Mouse (Mus musculus) spleen, postnatal 4 days (tissue): ENCODE data around the gene Cfap157.

Source experiments
- DNase-seq, 2 experiments: peaks; one replicate each; pipeline ENCODE4 v3.0.0; 2022; ENCODE audit warnings: low spot score in 2 of 2

Gene Cfap157

DNA sequence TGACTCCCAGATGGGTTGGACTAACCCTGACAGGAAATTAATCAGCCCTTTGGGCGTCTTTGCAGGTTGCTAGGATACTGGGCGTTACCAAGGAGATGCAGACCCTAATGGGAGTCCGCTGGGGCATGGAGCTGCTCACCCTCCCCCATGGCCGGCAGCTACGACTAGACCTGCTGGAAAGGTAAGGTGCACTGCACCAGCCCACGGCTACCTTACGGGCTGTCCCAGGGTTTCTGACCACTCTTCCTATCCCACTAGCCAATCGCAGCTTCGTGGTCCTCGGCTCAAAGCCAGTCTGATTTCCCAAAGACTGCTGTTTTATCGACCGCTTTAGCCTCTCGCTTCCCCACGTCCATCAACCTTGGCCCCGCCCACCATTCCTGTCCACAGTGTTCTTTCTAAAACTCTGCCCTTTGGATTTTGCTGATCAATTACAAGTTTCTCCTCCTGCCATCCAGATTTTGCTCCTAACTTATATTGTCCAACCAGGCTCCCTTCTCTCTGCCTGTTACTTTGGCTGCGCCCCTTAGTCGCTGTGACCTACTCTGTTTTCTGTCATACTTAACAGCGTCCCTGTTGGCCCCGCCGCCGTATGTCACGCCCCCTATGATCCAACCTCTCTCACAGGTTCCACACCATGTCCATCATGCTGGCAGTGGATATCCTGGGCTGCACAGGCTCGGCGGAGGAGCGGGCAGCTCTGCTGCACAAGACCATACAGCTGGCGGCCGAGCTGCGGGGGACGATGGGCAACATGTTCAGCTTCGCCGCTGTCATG, 33.2 kb downstream of the Cfap157 start:
- DNase-seq, result no peak

DNA sequence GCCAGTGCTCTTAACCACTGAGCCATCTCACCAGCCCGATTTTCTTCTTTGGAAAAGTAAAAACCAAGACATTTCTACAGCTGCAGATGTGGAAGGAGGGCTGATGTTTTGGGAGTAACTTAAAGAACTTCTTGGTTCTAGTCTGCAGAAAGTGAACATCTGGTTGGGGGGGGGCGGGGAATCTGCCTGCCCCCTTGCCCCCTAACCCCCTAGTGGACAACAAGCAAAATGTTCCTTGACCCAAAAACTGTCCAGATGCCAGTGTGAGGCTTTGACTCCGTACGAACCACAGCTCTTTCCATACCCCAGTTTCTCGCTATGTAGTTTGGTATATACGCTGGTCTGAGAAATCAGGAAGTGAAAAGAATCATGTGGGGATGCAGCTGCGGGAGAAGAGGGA, 34.0 kb downstream of the Cfap157 start:
- no peak for DNase-seq

DNA sequence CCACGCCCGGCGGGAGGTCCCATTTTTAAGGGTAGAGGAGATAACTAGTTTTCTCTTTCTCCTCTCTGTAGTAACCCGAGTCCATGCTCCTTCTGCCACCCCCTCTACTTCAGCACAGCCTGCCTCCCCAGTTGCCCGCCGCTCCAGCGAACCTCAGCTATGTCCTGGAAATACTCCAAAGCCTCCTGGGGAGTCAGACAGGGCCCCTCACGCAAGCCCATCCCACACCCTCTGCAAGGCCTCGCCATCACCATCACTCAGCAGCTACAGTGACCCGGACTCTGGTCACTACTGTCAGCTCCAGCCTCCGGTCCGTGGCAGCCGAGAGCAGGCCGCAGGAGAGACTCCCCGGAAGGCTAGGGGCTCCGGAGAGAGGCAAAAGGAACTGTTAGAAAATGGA, 35.1 kb downstream of the Cfap157 start:
- DNase-seq, result no peak

DNA sequence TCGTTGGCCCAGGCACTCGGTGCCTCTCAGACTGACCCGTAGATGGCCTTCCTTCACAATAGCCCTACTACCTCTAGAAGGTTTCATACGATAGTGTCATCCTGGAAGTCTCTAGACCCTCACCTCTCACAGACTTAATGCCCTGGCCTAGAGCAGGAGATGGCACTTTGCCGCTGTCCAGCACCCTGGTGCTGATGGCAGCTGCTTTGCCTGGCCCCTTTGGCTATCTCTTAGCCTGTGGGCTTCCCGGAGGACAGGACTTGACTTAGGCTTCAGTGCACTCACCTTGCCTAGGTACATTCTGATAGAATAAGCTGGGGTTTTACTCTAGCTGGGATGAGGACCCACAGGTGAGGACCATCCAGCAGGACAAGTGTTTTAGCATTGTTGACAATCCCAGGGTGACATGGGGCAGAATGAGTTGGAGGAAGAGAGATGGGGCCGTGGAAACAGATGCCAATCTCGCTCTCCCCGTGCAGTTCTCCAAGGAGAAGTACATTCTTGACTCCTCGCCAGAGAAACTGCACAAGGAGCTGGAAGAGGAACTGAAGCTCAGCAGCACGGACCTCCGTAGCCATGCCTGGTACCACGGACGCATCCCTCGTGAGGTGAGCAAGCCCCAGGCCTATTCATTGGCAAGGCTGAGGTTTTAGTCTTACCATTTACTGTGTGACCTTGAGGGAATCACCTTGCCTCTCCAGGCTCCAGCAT, 39.8 kb downstream of the Cfap157 start:
- DNase-seq, result no peak

DNA sequence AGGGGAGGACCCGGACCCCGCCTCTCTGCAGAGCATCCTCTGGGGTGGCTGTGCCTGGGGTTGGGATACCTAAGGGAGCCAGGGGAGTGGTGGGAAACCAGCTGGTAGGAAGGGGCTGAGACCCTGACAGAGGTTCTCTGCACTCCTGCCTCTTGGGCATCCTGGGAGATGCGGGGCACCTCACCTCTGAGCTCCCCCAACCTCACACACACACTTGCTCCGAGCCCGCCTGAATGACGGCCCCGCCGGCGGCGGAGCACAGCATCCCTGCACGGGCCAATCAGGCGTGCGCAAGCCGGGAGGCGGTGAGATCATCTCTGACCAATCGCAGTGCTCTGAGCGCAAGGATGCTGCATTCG, 42.1 kb downstream of the Cfap157 start:
- DNase-seq, result no peak

DNA sequence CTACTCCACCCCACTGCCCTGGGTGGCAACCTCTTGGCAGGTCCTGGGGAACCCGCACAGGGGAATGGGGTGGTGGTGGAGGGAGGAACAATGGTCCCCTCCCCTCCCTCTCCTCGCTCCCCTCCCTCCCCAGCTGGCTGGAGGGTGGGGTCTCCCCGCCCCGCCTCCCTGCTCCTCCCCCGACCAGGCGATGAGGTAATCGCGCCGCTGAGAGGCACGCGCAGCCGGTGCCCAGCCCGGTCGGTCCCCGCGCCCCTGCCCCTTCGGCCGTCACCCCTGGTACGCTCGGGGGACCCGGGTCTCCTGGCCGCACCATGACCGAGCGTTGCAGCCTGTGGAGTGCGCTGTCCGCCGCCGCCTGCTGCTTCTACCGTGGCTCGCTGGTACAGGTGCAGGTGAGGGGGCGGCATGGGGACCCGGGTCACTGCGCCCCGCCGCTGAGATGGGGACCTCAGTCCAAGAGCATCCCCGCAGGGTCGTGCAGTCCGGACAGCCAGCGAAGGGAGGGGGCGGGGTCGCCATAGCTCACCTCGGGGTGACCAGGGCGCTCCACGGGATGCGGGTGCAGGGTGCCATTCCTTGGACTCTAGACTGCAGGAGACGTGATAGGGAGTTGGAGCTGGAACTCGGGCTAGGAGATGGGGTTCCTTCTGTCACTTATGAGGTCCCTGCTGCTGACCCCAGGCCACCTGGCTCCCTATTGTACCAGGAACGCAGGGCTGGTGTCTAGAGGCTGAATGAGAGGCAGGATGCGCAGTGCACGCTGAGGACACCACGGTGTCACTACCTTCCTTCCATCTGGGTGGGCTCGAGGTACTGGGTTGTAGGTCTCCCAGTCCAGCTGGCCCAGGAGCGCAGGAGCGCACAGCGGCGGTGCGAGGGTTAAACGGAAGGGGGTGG, 42.7 kb downstream of the Cfap157 start:
- DNase-seq, result no peak

DNA sequence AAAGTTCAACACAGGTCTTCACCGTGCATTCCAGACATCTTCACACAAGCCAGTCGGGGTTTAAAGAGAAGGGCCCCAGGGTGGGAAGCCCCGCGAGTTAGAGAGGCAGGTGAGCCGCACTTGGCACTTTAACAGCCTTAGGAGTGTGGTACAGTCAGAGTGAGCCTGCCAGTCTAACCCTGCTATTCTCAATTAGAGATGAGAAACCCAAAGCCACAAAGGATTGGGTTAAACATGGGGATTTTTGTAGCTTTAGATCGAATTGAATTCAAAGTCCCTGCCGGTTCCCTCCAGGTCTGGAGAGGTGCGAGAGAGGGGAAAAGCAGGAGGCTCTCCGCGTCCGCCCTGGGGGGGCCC, 43.3 kb downstream of the Cfap157 start, which contains the start of gene 6330409D20Rik:
6330409D20Rik (minus strand) TSS at position 101 of the 357 bp plus-strand sequence.
- no peak for DNase-seq

DNA sequence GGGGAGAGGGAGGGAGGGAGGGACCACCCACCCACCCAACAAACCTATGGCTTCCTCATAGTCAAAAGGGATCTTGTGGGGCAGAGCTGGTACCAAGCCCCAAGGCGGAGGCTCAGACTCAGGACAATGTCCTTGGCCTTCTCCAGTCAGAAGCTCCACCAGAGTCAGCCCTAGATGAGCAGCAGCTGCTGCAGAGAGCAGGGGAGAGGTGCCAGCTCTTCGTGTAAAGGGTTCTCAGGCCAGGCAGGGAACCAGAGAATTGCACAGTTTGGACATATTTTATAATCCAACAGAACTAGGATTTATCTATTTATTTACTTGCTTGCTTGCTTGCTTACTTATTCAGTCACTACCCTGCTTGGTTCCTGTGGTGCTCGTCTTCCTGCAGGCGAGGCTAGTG, 44.9 kb downstream of the Cfap157 start:
- DNase-seq, result no peak

DNA sequence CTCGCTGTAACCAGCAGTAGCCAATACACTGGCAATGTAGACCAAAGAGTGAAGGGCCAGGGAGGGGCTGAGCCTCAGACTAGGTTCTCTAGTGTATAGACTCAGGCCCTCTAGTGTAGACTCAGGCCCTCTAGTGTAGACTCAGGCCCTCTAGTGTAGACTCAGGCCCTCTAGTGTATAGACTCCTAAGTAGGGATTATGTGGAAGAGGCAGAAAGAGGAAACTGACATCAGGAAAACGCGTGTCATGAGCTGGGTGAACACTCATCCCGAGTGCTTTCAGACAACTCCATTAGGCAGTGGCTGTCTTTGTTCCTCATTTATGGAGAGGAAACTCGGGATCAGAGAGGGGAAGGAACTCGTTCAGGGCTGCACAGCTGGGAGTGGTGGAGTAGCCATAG, 47.2 kb downstream of the Cfap157 start:
- DNase-seq, result no peak

DNA sequence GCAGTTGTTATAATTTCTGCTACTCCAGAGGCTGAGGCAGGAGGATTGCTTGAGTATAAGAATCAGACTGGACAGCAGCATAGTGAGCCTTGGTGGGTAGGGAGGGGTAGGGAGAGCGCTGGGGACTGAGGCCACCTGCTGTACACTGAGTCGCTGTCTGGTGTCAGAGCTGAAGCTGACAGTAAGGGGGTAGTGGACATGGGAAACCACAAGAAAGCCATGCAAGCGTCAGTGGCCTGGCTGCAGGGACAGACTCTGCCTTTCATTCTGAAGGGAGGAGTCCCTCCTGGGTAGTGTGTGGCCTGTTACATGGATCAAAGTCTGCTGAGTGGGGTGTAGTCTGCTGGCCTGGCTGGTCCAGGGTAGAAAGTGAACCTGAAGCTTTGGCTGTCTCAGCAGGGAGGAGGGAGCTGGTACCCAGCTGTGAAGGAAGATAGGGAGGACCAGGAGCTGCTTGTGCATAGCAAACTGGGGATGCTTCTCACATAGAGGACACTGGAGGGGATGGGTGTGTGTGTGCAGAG, 47.9 kb downstream of the Cfap157 start:
- DNase-seq, result no peak

DNA sequence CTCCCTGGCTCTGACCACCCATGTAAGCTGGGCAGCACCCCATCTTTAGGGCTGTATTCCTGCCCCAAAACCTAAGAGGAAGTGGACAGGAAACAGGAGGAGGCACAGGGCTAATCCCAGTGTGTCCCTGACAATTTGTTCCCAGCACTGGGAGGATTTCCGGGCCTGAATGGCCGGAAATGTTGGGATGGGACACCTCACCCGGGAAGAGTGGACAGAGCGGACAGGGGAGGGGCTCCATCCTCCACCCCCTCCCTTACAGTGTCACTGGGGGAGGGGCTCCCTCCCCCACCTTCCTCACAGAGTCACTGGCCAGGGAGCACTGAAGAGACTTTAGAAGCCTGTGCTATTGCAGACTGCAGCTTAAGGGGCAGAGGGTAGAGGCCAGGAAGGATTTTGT, 49.3 kb downstream of the Cfap157 start:
- no peak for DNase-seq

DNA sequence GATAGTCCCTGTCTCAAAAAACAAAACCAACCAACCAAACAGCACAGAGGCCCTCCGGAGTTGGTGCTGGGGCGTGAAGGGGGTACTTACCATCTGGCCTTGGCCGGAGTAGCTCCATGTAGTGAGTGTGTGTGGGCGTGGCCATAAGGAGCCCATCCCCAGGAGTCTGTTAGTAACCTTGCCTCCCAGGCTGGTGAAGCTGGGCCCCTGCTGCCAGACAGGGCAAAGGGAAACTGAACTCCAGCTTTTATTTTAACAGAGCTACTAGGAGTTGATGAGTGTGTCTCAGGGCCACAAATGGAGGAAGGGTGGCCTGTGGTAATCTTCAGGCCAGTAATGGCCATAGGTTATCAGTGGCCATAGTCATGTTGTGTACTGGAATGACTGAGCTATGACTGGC, 49.7 kb downstream of the Cfap157 start:
- no peak for DNase-seq

DNA sequence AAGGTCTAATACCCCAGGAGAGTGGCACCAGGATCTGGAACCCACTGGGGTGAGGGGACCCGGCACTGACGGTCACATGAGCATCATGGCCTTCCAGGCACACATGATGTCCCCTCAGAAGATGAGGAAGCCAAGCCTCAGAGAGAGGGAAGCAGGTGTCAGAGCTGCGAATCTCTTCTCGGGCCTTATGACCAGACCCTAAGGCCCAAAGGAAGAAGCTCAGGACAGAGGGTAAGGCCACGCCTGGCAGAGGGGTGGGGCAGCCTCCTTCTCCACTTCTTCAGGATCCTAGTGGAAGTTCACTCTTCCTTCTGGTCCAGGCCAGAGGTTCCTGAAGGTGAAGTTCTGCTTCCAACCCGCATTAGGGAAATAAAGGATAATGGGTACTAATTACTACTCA, 51.5 kb downstream of the Cfap157 start:
- no peak for DNase-seq

DNA sequence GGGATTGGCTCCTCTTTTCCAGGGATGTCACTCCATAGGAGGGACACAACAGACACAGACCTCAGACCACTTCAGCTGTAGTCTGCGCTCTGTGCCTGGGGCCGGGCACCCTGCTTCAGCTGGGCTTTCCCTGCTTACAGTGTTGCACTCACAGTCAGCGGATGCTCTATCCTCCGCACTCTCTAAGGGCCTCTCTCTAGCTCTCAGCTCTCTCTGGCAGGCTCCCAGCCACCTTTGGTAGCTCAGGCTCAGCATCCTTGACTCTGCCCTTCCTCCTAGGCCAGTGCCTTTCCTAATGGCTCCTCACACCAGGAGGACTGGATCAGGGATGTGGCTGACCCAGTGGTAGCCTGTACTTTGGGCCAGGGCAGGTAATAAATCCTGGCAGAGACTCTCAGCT, 52.3 kb downstream of the Cfap157 start:
- DNase-seq, result no peak

DNA sequence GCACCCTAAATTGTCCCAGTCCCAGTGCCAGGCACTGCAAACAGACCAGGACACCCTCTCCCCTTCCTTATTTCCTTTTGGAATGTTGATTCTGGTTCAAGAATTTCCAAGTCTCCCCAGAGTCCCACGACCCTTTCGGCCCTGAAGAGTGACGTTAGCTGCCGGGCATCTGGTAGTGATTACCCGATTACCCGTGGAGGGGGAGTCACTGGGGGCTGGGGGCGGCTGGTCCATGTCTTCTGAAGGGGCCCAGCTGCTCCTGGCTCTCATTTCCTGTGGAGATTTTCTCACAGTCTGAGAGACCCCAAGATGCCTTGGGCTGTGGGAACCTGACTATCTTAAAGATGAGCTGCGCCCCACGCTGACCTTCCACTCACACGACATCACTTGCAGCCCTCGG, 53.4 kb downstream of the Cfap157 start:
- no peak for DNase-seq

DNA sequence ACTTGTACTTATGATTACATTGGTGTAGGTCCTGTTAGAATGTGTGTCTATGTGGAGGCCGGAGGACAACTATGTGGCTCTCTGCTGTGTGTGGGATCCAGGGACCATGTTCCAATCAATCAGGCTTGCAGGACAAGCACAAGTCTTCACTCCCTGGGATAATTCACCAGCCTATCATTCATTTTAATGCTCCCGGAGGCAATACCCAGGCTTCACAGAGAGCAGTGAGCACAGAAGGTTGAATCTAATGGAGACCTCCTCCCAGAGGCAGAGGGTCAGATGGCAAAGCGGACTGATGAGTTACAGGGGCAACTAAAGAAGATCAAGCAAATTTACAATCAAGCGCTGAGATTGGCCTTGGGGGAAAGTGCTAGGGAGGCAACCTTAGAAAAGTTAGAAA, 54.7 kb downstream of the Cfap157 start:
- DNase-seq, result no peak

DNA sequence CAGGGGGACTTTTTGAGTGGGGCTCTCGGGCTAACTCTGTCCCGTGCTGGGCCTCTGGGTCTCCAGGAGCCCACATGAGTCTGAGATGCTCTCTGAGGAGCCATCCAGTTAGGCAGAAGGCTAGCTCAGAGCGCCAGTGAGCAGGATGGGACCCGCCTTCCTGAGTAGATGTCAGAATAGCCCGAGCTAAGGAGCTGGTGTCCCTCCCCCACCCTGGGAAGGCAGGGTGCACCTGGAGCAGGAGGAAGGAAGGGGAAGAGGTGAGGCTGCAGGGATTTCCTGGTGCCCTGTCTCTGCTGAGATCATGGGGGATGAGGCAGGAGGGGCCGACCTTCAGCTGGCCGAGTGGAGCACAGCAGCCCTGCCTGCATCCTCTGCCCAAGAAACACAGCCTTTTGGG, 55.8 kb downstream of the Cfap157 start:
- no peak for DNase-seq

DNA sequence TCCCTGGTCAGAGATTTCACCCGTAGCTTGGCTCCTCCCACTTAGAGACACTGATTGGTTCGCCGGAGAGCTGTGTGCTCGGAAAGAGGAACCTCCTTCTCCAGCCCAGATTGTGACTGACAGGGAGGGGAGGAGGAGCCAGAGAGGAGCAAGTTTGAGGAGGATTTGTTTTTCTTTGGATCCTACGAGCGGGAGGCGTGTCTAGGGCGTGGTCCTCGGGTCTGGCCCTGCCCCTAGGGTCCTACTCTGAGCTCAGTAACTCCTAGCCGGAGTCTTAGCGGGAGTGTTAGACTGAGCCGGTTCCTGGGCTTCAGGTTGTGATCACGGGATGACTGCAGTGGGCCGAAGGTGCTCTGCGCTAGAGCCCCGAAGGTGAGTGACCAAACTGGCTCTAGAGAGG, 56.8 kb downstream of the Cfap157 start:
- peak; percentile 72 to 79 for DNase-seq
